Mouse (Mus musculus): ENCODE results near the gene Ankrd33. TPM values are rescaled to one million over a fixed set of nuclear protein-coding genes. Genes with fewer than 3 reads are reported as not detected.

Ankrd33 gene
- polyA plus RNA-seq, 1 experiment from 2014 or later = not detected

GRCm38 (mm10) chr15:101146100-101146965 is 30.8 kb downstream of the Ankrd33 start:
- Histone ChIP-seq H3K4me3 (ENCODE audit: low read depth, low read length) (peak overlapping the region; percentile 13; the same call in 1 of the 2 replicates), H3K4me2 (ENCODE audit: low read depth, low read length) (peak overlapping the region; percentile 70), H3K27me3 (ENCODE audit: insufficient read depth, low read length) (no peaks in the 10 kb centered on the region), H3K9me3 (ENCODE audit: low read length) (no peaks in the 10 kb centered on the region), H3K36me3 (replicated peaks; ENCODE audit: insufficient read depth, low read length) (no peaks in the 10 kb centered on the region), H3K4me1 (ENCODE audit: insufficient read depth) (peaks cover 50% of the 10 kb centered on the region), H3K9ac (replicated peaks) (no peak overlapping the region), H3K27ac (ENCODE audit: low read depth) (peak overlapping the region; percentile 55)
- DNase-seq (no peak), ATAC-seq (no peak)
- 26% methylated on average over 15 of the region's 15 CpGs for WGBS (ENCODE audit: insufficient replicate concordance)
- TF ChIP-seq CTCF (IDR thresholded peaks at IDR 0.05; ENCODE audit: low read depth) (no peak), EP300 (IDR thresholded peaks at IDR 0.05; ENCODE audit: low read depth) (no peak)

- peak overlapping the region; percentile 70 for H3K4me2 ChIP-seq (ENCODE audit: low read depth, low read length)
- DNase-seq = no peak
- no peak overlapping the region for H3K27ac ChIP-seq (ENCODE audit: low read depth)
Observed at GRCm38 (mm10) chr15:101147115-101147909, 31.8 kb downstream of the Ankrd33 start.

GRCm38 (mm10) chr15:101147910-101148273 is 32.3 kb downstream of the Ankrd33 start:
- 0 out of 2 replicates have a peak, but pooled peaks have one; percentile 18 for TF ChIP-seq EP300 (IDR thresholded peaks at IDR 0.05; ENCODE audit: low read depth)
- TF ChIP-seq CTCF (IDR thresholded peaks at IDR 0.05; ENCODE audit: low read depth) = no peak
- no peaks in the 10 kb centered on the region for H3K36me3 ChIP-seq (replicated peaks; ENCODE audit: insufficient read depth, low read length)
- H3K9me3 ChIP-seq (ENCODE audit: low read length) = no peaks in the 10 kb centered on the region
- H3K4me3 ChIP-seq (ENCODE audit: low read depth, low read length) = no peak overlapping the region
- ATAC-seq (no peak), DNase-seq (no peak)
- peaks cover 45% of the 10 kb centered on the region for H3K4me1 ChIP-seq (ENCODE audit: insufficient read depth)
- H3K27me3 ChIP-seq (ENCODE audit: insufficient read depth, low read length) = no peaks in the 10 kb centered on the region
- H3K4me2 ChIP-seq (ENCODE audit: low read depth, low read length) = 0 out of 2 replicates have a peak overlapping the region, but pooled peaks have one; percentile 11
- H3K27ac ChIP-seq (ENCODE audit: low read depth) = peak overlapping the region; percentile 48; the same call in 1 of the 2 replicates
- H3K9ac ChIP-seq (replicated peaks) = no peak overlapping the region
- WGBS (ENCODE audit: insufficient replicate concordance) = 18% methylated on average over 6 of the region's 6 CpGs

More at GRCm38 (mm10) chr15:101147115-101147909, 31.8 kb downstream of the Ankrd33 start:
- no peak for ATAC-seq
- H3K4me3 ChIP-seq (ENCODE audit: low read depth, low read length) = no peak overlapping the region
- TF ChIP-seq CTCF (IDR thresholded peaks at IDR 0.05; ENCODE audit: low read depth) = no peak
- 22% methylated on average over 16 of the region's 16 CpGs for WGBS (ENCODE audit: insufficient replicate concordance)
- no peaks in the 10 kb centered on the region for H3K9me3 ChIP-seq (ENCODE audit: low read length)
- no peak overlapping the region for H3K9ac ChIP-seq (replicated peaks)
- H3K4me1 ChIP-seq (ENCODE audit: insufficient read depth) = peaks cover 47% of the 10 kb centered on the region
- H3K36me3 ChIP-seq (replicated peaks; ENCODE audit: insufficient read depth, low read length) = no peaks in the 10 kb centered on the region
- no peaks in the 10 kb centered on the region for H3K27me3 ChIP-seq (ENCODE audit: insufficient read depth, low read length)

- Histone ChIP-seq H3K27me3 (ENCODE audit: insufficient read depth, low read length) (no peaks in the 10 kb centered on the region), H3K9ac (replicated peaks) (no peak overlapping the region)
- ATAC-seq = no peak
Observed at GRCm38 (mm10) chr15:101148604-101149003, 33.0 kb downstream of the Ankrd33 start.

GRCm38 (mm10) chr15:101151409-101152261 is 36.1 kb downstream of the Ankrd33 start:
- Histone ChIP-seq H3K4me2 (ENCODE audit: low read depth, low read length) (no peak overlapping the region), H3K27ac (ENCODE audit: low read depth) (no peak overlapping the region), H3K36me3 (replicated peaks; ENCODE audit: insufficient read depth, low read length) (no peaks in the 10 kb centered on the region), H3K27me3 (ENCODE audit: insufficient read depth, low read length) (no peaks in the 10 kb centered on the region), H3K4me1 (ENCODE audit: insufficient read depth) (peaks cover 14% of the 10 kb centered on the region), H3K9ac (replicated peaks) (no peak overlapping the region), H3K9me3 (ENCODE audit: low read length) (no peaks in the 10 kb centered on the region), H3K4me3 (ENCODE audit: low read depth, low read length) (no peak overlapping the region)
- DNase-seq (no peak), ATAC-seq (no peak)
- 57% methylated on average over 9 of the region's 9 CpGs for WGBS (ENCODE audit: insufficient replicate concordance)
- TF ChIP-seq EP300 (IDR thresholded peaks at IDR 0.05; ENCODE audit: low read depth) (no peak), CTCF (IDR thresholded peaks at IDR 0.05; ENCODE audit: low read depth) (no peak)

More at GRCm38 (mm10) chr15:101148604-101149003, 33.0 kb downstream of the Ankrd33 start:
- TF ChIP-seq CTCF (IDR thresholded peaks at IDR 0.05; ENCODE audit: low read depth) (no peak), EP300 (IDR thresholded peaks at IDR 0.05; ENCODE audit: low read depth) (no peak)
- 49% methylated on average over 6 of the region's 6 CpGs for WGBS (ENCODE audit: insufficient replicate concordance)
- H3K4me3 ChIP-seq (ENCODE audit: low read depth, low read length) = no peak overlapping the region
- no peaks in the 10 kb centered on the region for H3K36me3 ChIP-seq (replicated peaks; ENCODE audit: insufficient read depth, low read length)
- no peaks in the 10 kb centered on the region for H3K9me3 ChIP-seq (ENCODE audit: low read length)
- no peak overlapping the region for H3K4me2 ChIP-seq (ENCODE audit: low read depth, low read length)
- H3K4me1 ChIP-seq (ENCODE audit: insufficient read depth) = peaks cover 42% of the 10 kb centered on the region
- H3K27ac ChIP-seq (ENCODE audit: low read depth) = peak overlapping the region; percentile 48
- no peak for DNase-seq

All from liver, postnatal 0 days (tissue).